17 mouse cellular contexts compared by ENCODE assay signal in genomic region chr10:3403416-3404137, GRCm38 (mm10). TPM values are rescaled to one million over a fixed set of nuclear protein-coding genes. Genes with fewer than 3 reads are reported as not detected.
A peak's percentile ranks its signal among the peaks of the same experiment; 100 is the strongest.
DNase-seq lines count a peak whose midpoint lies in the region; ATAC-seq and TF ChIP-seq lines count a peak whose summit lies in the region.
"Had no signal": no experiment of that assay in that cellular context is flagged by ENCODE, and none has a peak within 500 bp of the region (broad histone marks: within the 10 kb centered on the region; RNA-seq: fewer than 3 reads in every experiment).

No protein-coding gene starts in this region.

- no peaks in the 10 kb centered on the region for H3K9me3 ChIP-seq in hindbrain, postnatal 0 days (ENCODE audit: low read length)
- 0 out of 2 replicates have a peak, but pooled peaks cover 3% of the 10 kb centered on the region for H3K9me3 ChIP-seq in hindbrain, embryonic 12.5 days (replicated peaks)
- H3K9me3 ChIP-seq: forebrain, embryonic 12.5 days; hindbrain, embryonic 15.5 days; liver, embryonic 15.5 days; midbrain, embryonic 10.5 days had no signal

- 0 out of 2 replicates have a peak, but pooled peaks cover 12% of the 10 kb centered on the region for H3K4me1 ChIP-seq in hindbrain, postnatal 0 days (ENCODE audit: insufficient read depth, low read length)
- peaks cover 3% of the 10 kb centered on the region; the same call in 1 of the 2 replicates for H3K4me1 ChIP-seq in hindbrain, embryonic 12.5 days
- H3K4me1 ChIP-seq: forebrain, embryonic 12.5 days; liver, embryonic 15.5 days had no signal

- 55% methylated on average over 7 of the region's 7 CpGs for WGBS in hindbrain, postnatal 0 days
- 82% methylated on average over 7 of the region's 7 CpGs for WGBS in hindbrain, embryonic 12.5 days

- DNase-seq in cerebellum, postnatal 10 days = peak; percentile 55 to 57
- DNase-seq in cerebellum, adult 9-10 months = no peak
- peak; percentile 45 for DNase-seq in hindbrain, postnatal 0 days (ENCODE audit: low spot score)
- peak; percentile 48 for DNase-seq in left cerebral cortex, postnatal 4 days
- DNase-seq in left cerebral cortex, adult 18-20 months (ENCODE audit: low spot score in 2 of 2) = no peak
- DNase-seq in adrenal gland, postnatal 14 days = peak; percentile 49
- DNase-seq: layer of hippocampus, adult 9-11 months; right cerebral cortex, postnatal 25 days had no signal

- no peak overlapping the region for H3K9ac ChIP-seq in hindbrain, postnatal 0 days (replicated peaks; ENCODE audit: low read length)
- H3K9ac ChIP-seq in hindbrain, embryonic 12.5 days = no peak overlapping the region
- H3K9ac ChIP-seq: forebrain, embryonic 12.5 days; hindbrain, embryonic 15.5 days; liver, embryonic 15.5 days had no signal

- ATAC-seq in hindbrain, postnatal 0 days = peak; percentile 39; the same call in 1 of the 2 replicates
- ATAC-seq in hindbrain, embryonic 12.5 days (ENCODE audit: low FRiP score) = no peak
- ATAC-seq in erythroid progenitor cell, adult 5-6 weeks (replicated peaks; ENCODE audit: low FRiP score, poor library complexity, severe bottlenecking) = no peak
- ATAC-seq: intestine, postnatal 0 days had no signal

- no peak overlapping the region for H3K27ac ChIP-seq in hindbrain, postnatal 0 days
- H3K27ac ChIP-seq in hindbrain, embryonic 12.5 days = no peak overlapping the region
- H3K27ac ChIP-seq: forebrain, embryonic 12.5 days; hindbrain, embryonic 15.5 days; liver, embryonic 15.5 days; midbrain, embryonic 10.5 days; stomach, postnatal 0 days had no signal

- no peaks in the 10 kb centered on the region for H3K36me3 ChIP-seq in hindbrain, postnatal 0 days (ENCODE audit: insufficient read depth, low read length)
- no peaks in the 10 kb centered on the region for H3K36me3 ChIP-seq in hindbrain, embryonic 12.5 days
- H3K36me3 ChIP-seq: forebrain, embryonic 12.5 days; hindbrain, embryonic 15.5 days; liver, embryonic 15.5 days; midbrain, embryonic 10.5 days had no signal

- no peak overlapping the region for H3K4me3 ChIP-seq in hindbrain, postnatal 0 days (ENCODE audit: low read length)
- H3K4me3 ChIP-seq in hindbrain, embryonic 12.5 days = no peak overlapping the region
- H3K4me3 ChIP-seq: forebrain, embryonic 12.5 days; hindbrain, embryonic 15.5 days; liver, embryonic 15.5 days; midbrain, embryonic 10.5 days had no signal

- no peaks in the 10 kb centered on the region for H3K27me3 ChIP-seq in hindbrain, postnatal 0 days (ENCODE audit: insufficient read depth, low read length)
- no peaks in the 10 kb centered on the region for H3K27me3 ChIP-seq in hindbrain, embryonic 12.5 days
- H3K27me3 ChIP-seq: CH12.LX; forebrain, embryonic 12.5 days; hindbrain, embryonic 15.5 days; liver, embryonic 15.5 days had no signal

- intact Hi-C loops in left cerebral cortex, postnatal 4 days (cut with DNase I) = no loop called here

- H3K4me2 ChIP-seq in hindbrain, postnatal 0 days (ENCODE audit: low read depth, low read length) = no peak overlapping the region
- no peak overlapping the region for H3K4me2 ChIP-seq in hindbrain, embryonic 12.5 days (replicated peaks)
- H3K4me2 ChIP-seq: forebrain, embryonic 12.5 days; hindbrain, embryonic 15.5 days; liver, embryonic 15.5 days had no signal

- TF ChIP-seq CTCF in hindbrain, postnatal 0 days (IDR thresholded peaks at IDR 0.05; ENCODE audit: low read depth) = no peak

RNA-seq across cellular contexts. Expression of gene Ppp1r14c, which starts 37.7 kb away (rescaled TPM):
- total RNA-seq in hindbrain, postnatal 0 days (2014; rRNA removed) = 73.1 and 83.1 TPM in 2 replicates
- polyA plus RNA-seq in hindbrain, postnatal 0 days (2015; fragmentation: Nextera tagmentation; extraction: Ambion mirVana) = 93.7 and 101 TPM in 2 replicates
- polyA plus RNA-seq in hindbrain, embryonic 12.5 days (2016; fragmentation: Nextera tagmentation; extraction: Ambion mirVana) = 20.0 and 21.4 TPM in 2 replicates
- total RNA-seq in left cerebral cortex, postnatal 4 days (2021) = 10 to 100 TPM; 91.1 to 92.6 TPM
- total RNA-seq in left cerebral cortex, adult 18-20 months (2021) = 10 to 100 TPM; 11.2 to 12.2 TPM
- total RNA-seq in adrenal gland, postnatal 14 days (2021) = 13.4 and 14.8 TPM in 2 replicates
- not detected in 2 replicates for total RNA-seq in erythroid progenitor cell, adult 5-6 weeks (2015; ENCODE audit: low replicate concordance)
- total RNA-seq in erythroid progenitor cell, adult 5-6 weeks (2017; ENCODE audit: low replicate concordance) = not detected in 2 replicates
- total RNA-seq: CH12.LX had no signal

Comparison
In these comparisons a context has a peak if more than half of its experiments do, and no peak if none do; other contexts are left out.
1. DNase-seq: peak in cerebellum, postnatal 10 days (2 of 2), hindbrain, postnatal 0 days (single experiment), left cerebral cortex, postnatal 4 days (single experiment) and adrenal gland, postnatal 14 days (single experiment); none in cerebellum, adult 9-10 months (single experiment) and left cerebral cortex, adult 18-20 months (0 of 2).
2. RNA of gene Ppp1r14c, which starts 37.7 kb away (total RNA-seq): 91.1 to 92.6 TPM in left cerebral cortex, postnatal 4 days, 73.1 to 83.1 TPM in hindbrain, postnatal 0 days, 13.4 to 14.8 TPM in adrenal gland, postnatal 14 days and 11.2 to 12.2 TPM in left cerebral cortex, adult 18-20 months; not detected in erythroid progenitor cell, adult 5-6 weeks; every median in the first group is over 10 times any median in the second.